In the genomic region with DNA sequence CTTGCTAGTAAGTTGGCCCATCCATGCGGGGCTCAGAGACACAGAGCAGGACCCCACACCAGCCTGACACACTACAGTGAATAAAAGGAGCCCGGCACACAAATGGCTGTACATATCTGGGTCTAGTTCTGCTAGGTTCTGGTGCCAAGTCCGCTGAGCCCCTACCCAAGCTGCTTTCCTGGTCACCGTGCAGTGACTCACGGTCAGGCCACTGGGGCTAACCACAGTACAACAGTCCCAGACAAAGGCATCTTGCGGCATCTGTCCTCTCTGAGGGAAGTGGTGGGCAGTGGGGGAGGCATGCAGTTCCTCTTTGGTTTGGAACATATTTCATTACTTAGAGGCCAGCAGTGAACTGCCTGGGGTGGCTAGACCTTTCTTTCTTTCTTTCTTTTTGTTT, we compare ENCODE assay signal across 14 mouse cellular contexts. TPM values are rescaled to one million over a fixed set of nuclear protein-coding genes. Genes with fewer than 3 reads are reported as not detected.
A peak's percentile ranks its signal among the peaks of the same experiment; 100 is the strongest.
DNase-seq lines count a peak whose midpoint lies in the region; ATAC-seq lines count a peak whose summit lies in the region.
"Had no signal": no experiment of that assay in that cellular context is flagged by ENCODE, and none has a peak within 500 bp of the region (broad histone marks: within the 10 kb centered on the region; RNA-seq: fewer than 3 reads in every experiment).

No protein-coding gene starts in this region.

- ATAC-seq in common myeloid progenitor, adult 5-6 weeks (replicated peaks; ENCODE audit: low read depth, poor library complexity, severe bottlenecking) = peak; percentile 90
- no peak for ATAC-seq in inflammation-experienced regulatory T-cells, adult 6 months

- peaks cover 64% of the 10 kb centered on the region for H3K36me3 ChIP-seq in macrophage (ENCODE audit: inconsistent target)

- peaks cover 72% of the 10 kb centered on the region for H3K79me2 ChIP-seq in macrophage (ENCODE audit: inconsistent target)

- WGBS in macrophage (ENCODE audit: missing documents) = 6% methylated on average over 6 of the region's 6 CpGs

- intact Hi-C loops in heart, postnatal 25 days (cut with DNase I) = no loop called here

- peak overlapping the region; percentile 61 for H3K4me3 ChIP-seq in macrophage (ENCODE audit: inconsistent target)

- H3K27ac ChIP-seq in macrophage = peak overlapping the region; percentile 100

- peak; percentile 47 to 68 for DNase-seq in heart, adult 9 months (ENCODE audit: low spot score in 2 of 2)
- DNase-seq in heart, postnatal 25 days (ENCODE audit: low spot score) = no peak
- peak; percentile 94 for DNase-seq in 416B (ENCODE audit: low read depth)
- no peak for DNase-seq in c-Kit-positive CD71-positive TER-119-positive erythroid progenitor cells, embryonic 14.5 days (ENCODE audit: low spot score)
- DNase-seq in retina, postnatal 1 day = no peak

RNA-seq across cellular contexts. Expression of gene Coro1c, which starts 36.6 kb away (rescaled TPM):
- 10 to 100 TPM; 34.5 to 35.2 TPM for total RNA-seq in heart, postnatal 25 days (2021)
- total RNA-seq in common myeloid progenitor, adult 5-6 weeks (2017) = 92.4 and 106 TPM in 2 replicates
- total RNA-seq in macrophage (2018; cell fraction: chromatin; rRNA removed) = 100 to 1,000 TPM in 17 of 26 experiments, 10 to 100 TPM in 9; 22.3 to 244 (median 133) TPM
- 100 to 1,000 TPM; 158 to 295 (median 208) TPM for total RNA-seq in macrophage (2018; cell fraction: cytosol; rRNA removed)
- total RNA-seq in macrophage (2018; cell fraction: nucleus; rRNA removed) = 100 to 1,000 TPM in 21 of 26 experiments, 10 to 100 TPM in 5; 51.2 to 265 (median 156) TPM
- polyA plus RNA-seq in macrophage (2018) = 171 to 329 TPM (median 266 TPM) in 3 replicates
- 10 to 100 TPM; 46.6 to 88.2 (median 57.2) TPM for polyA plus RNA-seq in inflammation-experienced regulatory T-cells, adult 6 months (2017; shearing (Covaris generic))

RNA-seq across cellular contexts. Expression of gene Ssh1, which starts 48.6 kb away (rescaled TPM):
- total RNA-seq in heart, postnatal 25 days (2021) = 10 to 100 TPM; 13.4 to 16.9 TPM
- 3.3 and 7.0 TPM in 2 replicates for total RNA-seq in common myeloid progenitor, adult 5-6 weeks (2017)
- 10 to 100 TPM in 23 of 26 experiments, 1 to 10 TPM in 3; 4.7 to 60.9 (median 34.7) TPM for total RNA-seq in macrophage (2018; cell fraction: chromatin; rRNA removed)
- total RNA-seq in macrophage (2018; cell fraction: cytosol; rRNA removed) = 10 to 100 TPM; 11.7 to 25.9 (median 20.7) TPM
- total RNA-seq in macrophage (2018; cell fraction: nucleus; rRNA removed) = 10 to 100 TPM; 10.1 to 47.8 (median 30.6) TPM
- 8.9 to 10.3 TPM (median 10.0 TPM) in 3 replicates for polyA plus RNA-seq in macrophage (2018)
- polyA plus RNA-seq in inflammation-experienced regulatory T-cells, adult 6 months (2017; shearing (Covaris generic)) = 10 to 100 TPM; 15.5 to 18.0 (median 16.9) TPM

RNA-seq across cellular contexts. Expression of gene Dao, which starts 58.4 kb away (rescaled TPM):
- total RNA-seq in heart, postnatal 25 days (2021) = not detected
- not detected in 2 replicates for total RNA-seq in common myeloid progenitor, adult 5-6 weeks (2017)
- total RNA-seq in macrophage (2018; cell fraction: chromatin; rRNA removed) = not detected
- total RNA-seq in macrophage (2018; cell fraction: cytosol; rRNA removed) = under 1 TPM in 1 of 26 experiments, not detected in 25; 0.14 TPM
- not detected for total RNA-seq in macrophage (2018; cell fraction: nucleus; rRNA removed)
- not detected in 3 replicates for polyA plus RNA-seq in macrophage (2018)
- polyA plus RNA-seq in inflammation-experienced regulatory T-cells, adult 6 months (2017; shearing (Covaris generic)) = not detected
- total RNA-seq: gastrocnemius, postnatal 4 days; left cerebral cortex, postnatal 36 days had no signal
- polyA plus RNA-seq: brain, embryonic 14.5 days; hindbrain, embryonic 11.5 days; midbrain, embryonic 11.5 days; urinary bladder, adult 2 months had no signal

Comparison
In these comparisons a context has a peak if more than half of its experiments do, and no peak if none do; other contexts are left out.
1. DNase-seq: peak in heart, adult 9 months (2 of 2) and 416B (single experiment); none in heart, postnatal 25 days (single experiment), c-Kit-positive CD71-positive TER-119-positive erythroid progenitor cells, embryonic 14.5 days (single experiment) and retina, postnatal 1 day (single experiment).